Mouse (Mus musculus): ENCODE data around the gene Acvr1b.

Gene Acvr1b

GRCm38 (mm10) chr15:101250220-101250800 lies 76.4 kb downstream of the Acvr1b start:
- DNase-seq (ENCODE audit: low read depth, low spot score) = no peak

- no peak for DNase-seq (ENCODE audit: low read depth, low spot score)
Observed at GRCm38 (mm10) chr15:101251930-101252329, 78.1 kb downstream of the Acvr1b start.

- no peak for DNase-seq (ENCODE audit: low read depth, low spot score)
Observed at GRCm38 (mm10) chr15:101252614-101253013, 78.7 kb downstream of the Acvr1b start.

- DNase-seq (ENCODE audit: low read depth, low spot score) = no peak
Observed at GRCm38 (mm10) chr15:101253563-101253885, 79.7 kb downstream of the Acvr1b start.

- peak; percentile 72 for DNase-seq (ENCODE audit: low read depth, low spot score)
Observed at GRCm38 (mm10) chr15:101253886-101254795, 80.3 kb downstream of the Acvr1b start, which contains the start of gene Nr4a1. TSS of gene Nr4a1 (plus strand) at chr15:101254269.

GRCm38 (mm10) chr15:101255842-101256462 lies 82.1 kb downstream of the Acvr1b start:
- DNase-seq (ENCODE audit: low read depth, low spot score) = no peak

GRCm38 (mm10) chr15:101256463-101257206 lies 82.8 kb downstream of the Acvr1b start:
- no peak for DNase-seq (ENCODE audit: low read depth, low spot score)

GRCm38 (mm10) chr15:101258420-101258819 lies 84.6 kb downstream of the Acvr1b start:
- no peak for DNase-seq (ENCODE audit: low read depth, low spot score)

GRCm38 (mm10) chr15:101259922-101260321 lies 86.1 kb downstream of the Acvr1b start:
- DNase-seq (ENCODE audit: low read depth, low spot score) = no peak

GRCm38 (mm10) chr15:101260387-101260786 lies 86.5 kb downstream of the Acvr1b start:
- no peak for DNase-seq (ENCODE audit: low read depth, low spot score)

GRCm38 (mm10) chr15:101260874-101261622 lies 87.2 kb downstream of the Acvr1b start:
- no peak for DNase-seq (ENCODE audit: low read depth, low spot score)

- DNase-seq (ENCODE audit: low read depth, low spot score) = no peak
Observed at GRCm38 (mm10) chr15:101262502-101262901, 88.6 kb downstream of the Acvr1b start.

Measured in retina, adult 2 months (tissue).